Mouse (Mus musculus) kidney, postnatal 14 days (tissue): ENCODE measurements around the gene Pde6h.

Source experiments
- DNase-seq: peaks from one replicate; pipeline ENCODE4 v3.0.0; 2022; ENCODE audit warnings: mixed read lengths

Pde6h gene

DNA sequence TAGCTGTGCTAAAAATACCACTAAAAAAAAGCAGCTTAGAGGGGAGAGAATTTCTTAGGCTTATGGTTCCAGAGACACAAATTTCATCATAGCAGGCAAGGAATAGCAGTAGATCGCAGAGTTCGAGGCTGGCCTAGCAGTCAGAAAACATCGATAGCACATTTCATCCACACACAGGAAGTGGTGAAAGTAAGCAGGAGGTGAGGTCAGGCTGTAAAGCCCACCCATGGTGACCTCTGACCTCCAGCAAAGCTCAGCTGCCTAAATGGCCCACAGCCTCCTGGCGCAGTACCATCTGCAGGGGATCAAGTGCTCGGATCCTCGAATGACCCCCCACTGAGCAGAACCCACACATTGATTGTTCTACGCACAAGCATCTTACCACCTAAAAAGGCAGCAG, 59.6 kb downstream of the Pde6h start:
- DNase-seq = no peak

DNA sequence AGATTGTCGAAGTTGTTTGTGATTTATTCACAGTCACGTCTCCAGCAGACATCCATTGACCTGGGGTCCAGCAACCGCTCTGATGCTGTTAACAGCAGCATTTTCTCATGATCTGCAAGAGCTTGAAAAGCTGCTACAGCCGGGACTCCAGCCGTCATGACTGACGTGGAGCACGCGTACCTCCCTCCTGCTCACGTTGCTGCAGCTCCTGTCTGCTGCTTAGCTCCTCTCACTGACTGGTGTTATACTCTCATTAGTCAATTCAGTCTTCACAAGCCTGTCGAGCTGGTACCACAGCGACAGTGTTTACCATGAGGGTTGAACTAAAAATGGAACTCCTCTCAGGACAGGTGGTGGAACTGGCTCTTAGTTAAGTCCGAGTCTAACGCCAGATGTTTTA, 62.4 kb downstream of the Pde6h start:
- DNase-seq = no peak

DNA sequence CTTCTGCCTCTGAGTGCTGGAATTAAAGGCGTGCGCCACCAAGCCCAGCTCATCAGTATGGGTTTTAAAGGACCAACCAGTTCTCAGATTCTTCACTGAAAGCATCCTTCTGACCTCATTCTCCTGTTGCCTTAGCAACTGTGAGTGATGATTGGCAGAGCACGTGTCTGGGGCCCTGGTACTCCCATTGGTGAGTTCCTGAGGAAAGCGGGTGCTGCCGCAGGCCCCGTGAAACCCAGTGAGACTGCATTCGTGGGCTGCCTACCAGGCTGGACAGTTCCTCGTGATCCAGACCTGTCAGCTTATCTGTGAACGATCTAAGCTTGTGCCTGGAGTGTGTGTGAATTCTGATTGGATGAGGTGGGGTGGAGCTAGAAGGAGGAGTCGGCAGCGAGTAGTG, 63.1 kb downstream of the Pde6h start:
- no peak for DNase-seq

DNA sequence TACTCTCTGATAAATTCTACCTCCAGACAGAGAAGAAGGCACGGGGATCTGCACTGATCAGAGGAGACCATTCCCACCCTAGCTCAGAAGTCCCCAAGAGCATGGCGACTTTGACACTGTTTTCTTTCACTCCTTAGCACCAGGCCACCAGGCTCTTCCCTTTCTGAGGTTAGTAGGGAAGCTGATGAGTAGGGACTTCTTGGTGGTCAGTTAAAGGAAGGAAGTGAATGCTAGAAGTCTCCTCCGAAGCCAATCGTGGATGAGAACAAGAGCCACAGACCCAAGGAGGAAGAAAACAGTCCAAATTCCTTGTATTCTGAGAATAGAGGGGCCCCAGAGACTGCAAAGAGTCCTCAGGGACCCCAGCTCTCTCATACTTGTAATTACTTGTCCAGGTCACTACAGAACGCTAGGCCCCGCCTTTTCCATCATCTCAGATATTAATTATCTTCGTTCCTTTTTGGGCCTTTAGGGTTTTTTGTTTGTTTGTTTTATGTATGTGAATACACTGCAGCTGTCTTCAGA, 65.0 kb downstream of the Pde6h start:
- DNase-seq = no peak

DNA sequence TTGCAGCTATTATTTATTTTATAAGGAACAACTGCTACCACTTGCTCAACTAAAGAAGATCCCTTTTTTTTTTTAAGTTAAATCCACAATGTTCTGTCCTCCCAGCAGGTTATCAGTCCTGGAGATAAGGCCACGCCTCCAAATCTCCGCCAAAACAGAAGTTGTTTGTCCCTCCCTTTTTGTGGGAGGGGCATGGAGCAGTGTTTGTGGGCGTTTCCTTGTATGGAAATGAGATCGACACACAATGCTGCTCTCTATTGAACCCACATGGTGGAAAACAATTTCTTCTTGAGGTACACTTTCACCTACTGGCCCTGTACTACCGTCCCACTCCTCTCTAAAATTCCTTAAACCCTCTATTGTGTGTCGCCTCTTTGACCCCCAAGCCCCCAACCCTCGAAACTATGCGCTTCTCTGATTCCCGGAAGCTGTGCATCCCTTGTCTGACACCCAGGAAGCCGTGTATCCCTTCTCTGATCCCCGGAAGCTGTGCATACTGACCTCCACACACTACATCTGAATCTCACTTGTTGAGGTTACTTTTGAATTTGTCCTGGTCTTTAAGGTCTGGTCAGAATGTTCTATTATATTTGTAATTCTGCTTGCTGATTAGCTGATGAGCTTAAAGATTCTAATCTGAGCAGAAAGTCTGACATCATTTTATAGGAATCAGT, 66.3 kb downstream of the Pde6h start:
- DNase-seq = no peak

DNA sequence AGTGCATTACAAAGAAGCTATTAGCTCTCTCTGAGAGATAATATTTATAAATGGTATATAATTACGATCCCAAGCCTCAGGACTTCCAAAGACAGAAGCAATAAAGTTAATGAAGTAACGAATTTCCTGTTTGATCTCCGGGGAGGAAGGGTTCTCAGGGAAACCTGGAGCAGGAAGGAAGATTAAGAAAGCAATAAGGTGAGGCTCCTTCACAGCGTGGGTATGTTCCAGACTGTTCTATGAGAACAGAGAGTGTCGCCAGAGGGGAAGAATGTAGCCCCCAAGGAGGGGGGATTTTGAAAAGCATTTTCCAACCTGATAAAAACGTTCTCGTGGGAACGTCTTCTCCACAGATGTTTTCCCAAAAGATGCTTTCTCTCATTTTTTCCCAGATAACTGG, 66.9 kb downstream of the Pde6h start:
- DNase-seq = no peak

DNA sequence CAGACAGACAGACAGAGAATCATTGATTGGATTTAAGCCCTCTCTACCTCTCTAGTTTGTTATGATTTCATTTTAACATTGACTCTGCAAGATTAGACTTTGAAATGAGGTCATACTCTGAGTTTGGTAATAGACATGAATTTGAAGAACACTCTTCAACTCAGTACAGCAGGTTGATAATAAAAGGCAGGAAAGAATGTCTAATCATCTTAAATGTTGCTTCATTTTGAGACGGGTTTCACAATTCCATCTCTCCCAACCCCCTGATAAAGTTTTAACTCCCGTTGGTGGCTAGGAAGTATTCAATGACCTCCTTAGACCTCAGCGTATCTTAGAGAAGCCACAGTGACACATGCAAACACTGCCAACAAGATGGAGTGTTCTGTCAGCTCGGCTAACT, 69.9 kb downstream of the Pde6h start:
- no peak for DNase-seq

DNA sequence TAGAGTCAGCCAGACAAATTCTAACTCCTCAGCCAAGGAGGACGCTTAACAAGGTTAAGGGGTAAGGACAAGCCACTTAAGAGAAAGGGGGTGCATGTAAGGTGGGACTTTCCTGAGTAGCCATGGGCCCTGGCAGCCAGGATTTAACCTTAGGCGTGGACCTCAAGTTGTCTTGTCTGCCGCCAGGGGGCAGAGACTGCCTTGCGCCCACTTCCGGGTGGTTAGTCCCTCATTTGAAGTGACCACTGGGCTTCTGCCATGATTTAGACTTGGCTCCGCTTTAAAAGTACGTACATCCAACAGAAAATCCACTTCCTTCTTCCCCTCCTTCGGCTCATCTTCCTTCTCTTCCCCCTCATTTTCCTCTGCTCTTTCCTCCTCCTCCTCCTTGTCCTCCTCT, 71.9 kb downstream of the Pde6h start:
- DNase-seq = no peak

DNA sequence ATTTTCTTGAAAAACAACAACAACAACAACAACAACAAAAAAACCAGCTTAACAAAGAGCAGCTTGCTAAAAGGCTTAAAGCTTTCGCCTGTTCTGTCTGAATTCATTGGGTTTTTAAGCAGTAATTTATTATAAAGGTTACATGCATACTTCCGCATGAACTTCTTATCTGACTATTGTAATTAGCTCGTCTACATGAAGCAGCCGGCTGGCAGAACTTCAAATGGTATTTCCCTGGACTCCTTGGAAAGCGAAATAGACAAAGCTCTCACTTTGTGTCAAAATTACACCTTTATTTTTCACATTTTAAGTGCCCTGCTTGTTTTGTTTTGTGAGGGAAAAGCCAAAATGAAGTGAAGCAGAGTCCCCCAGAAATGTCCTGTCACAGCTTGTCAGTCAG, 72.7 kb downstream of the Pde6h start:
- no peak for DNase-seq

DNA sequence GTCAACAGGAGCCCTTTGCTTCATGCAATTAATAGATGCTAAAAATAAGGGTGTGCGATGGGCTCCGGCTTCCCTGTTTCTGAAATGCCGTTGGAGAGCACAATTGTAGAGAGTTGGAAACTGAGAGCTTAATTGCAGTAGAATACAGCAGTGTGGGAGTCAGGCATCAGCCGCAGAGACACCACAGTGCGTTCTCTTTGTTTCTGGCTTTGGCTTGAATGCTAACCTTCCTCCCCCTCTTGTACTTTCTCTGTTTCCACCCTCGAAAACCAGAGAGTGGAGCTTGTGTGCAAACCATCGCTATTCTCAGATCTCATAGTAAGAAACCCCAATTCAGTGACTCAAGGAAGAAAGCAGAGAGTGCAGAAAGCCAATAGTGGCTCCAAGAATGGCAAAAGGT, 74.5 kb downstream of the Pde6h start:
- DNase-seq = no peak

DNA sequence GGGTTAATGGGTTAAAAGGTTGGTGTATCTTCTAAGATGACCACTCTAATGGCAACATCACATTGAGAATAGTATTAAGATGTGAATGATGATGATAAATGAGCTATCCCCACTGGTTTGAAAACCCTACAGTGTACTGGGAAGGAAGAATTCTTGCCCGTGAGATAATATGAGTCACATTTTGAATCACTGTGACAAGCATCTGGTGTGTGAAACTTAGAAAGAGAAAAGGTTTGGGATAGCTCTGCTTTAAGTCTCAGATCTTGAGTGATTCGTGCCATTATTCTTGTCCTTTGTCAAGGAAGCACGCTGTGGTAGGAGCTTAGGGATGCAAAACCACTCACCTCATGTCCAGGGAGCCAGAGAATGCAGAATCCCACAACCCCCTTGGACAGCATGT, 75.4 kb downstream of the Pde6h start:
- DNase-seq = no peak

DNA sequence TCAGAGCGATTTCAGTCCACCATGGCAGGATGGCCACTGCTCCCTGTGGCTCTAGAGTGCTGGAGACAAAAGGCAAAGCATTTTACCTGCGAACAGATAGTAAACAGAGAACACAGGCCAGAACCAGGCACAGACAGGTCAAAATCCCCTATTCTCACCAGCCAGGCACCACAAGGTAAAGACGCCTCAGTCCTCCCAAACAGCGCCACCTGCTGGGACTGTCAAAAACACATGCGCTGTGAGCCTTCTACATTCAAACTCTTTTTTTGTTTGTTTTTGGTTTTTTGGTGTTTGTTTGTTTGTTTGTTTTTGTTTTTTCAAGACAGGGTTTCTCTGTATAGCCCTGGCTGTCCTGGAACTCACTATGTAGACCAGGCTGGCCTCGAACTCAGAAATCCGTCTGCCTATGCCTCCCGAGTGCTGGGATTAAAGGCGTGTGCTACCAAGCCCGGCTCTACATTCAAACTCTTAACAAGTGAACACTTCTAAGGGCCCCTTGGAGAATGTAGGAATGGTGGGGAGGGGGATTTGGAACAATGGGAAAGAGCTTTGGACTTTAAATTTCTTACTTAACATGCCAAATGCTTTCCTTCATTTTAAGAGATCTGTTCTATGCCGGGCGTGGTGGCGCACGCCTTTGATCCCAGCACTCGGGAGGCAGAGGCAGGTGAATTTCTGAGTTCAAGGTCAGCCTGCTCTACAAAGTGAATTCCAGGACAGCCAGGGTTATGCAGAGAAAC, 76.2 kb downstream of the Pde6h start:
- no peak for DNase-seq

DNA sequence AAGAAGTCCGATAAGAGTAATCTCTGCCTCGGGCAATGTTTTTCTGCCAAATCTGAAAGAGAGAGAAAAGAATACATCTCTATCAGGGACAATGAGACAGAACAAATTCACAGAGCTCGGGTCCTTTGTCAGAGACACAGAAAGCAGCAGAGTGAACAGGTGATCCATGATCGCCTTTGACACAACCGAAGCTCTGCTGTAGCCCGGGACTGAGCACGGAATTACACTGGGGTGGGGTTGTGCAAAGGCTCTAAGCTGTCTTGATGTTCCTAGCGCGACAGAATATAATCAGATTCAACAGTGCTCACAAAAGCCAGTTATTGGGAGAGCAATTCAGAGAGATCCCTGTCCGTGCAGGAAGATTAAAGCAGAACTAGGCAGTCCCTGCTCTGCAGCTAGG, 77.1 kb downstream of the Pde6h start:
- DNase-seq = no peak

DNA sequence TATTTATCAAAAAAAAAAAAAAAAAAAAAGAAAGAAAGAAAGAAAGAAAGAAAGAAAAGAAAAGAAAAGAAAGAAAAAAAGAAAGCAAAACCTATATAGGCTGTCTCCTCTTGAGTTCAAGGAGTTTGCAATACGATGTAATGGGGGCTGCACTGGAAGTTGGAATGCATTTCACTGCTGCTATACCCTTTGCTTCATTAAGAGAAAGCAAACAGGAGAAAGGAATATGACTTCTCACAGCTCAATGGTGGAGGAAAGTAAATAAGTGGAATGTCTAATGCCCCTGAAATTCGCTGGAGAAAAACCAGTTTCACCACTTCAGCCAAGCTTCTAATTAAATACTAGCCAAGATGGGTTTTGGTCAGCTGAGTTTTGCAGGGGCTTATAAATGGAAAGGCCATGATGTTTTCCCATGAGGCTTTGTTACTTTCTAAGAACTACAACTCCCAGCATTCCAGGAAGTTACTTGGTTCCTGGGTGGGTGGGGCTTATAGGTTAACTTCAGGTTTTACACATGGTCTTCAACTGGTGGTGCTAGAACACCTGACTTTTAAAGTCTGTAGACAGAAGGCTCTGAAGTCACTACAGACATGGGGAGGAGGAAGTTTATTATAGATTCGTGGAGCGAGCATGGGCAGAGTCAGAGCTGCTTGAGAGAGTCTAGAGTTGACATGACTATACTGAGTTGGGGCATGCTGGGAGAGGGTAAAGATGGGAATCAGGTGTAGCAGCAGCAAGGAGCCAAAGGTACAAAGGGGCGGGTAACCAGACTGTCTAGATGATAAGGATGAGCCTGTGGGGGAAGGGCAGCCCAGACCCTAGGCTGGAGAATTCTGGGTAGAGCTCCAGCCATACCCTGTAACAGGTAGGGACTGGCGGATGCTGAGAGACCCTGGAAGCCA, 77.9 kb downstream of the Pde6h start:
- no peak for DNase-seq

DNA sequence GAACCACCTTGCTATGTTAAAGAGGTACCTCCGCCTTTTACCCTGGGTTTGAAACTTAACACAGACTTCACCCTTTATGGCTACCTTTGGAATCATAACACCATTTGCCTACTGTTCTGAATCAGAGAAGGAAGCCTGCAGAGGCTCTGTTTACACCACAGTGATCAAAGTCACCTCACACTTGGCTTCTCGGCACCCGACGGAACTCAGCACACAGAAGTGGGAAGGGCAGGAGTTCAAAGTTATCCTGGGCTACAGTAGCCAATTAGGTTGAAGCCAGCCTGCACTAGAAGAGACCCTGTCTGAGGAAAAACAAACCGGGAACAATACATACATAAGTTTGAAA, 78.5 kb downstream of the Pde6h start:
- DNase-seq = no peak

DNA sequence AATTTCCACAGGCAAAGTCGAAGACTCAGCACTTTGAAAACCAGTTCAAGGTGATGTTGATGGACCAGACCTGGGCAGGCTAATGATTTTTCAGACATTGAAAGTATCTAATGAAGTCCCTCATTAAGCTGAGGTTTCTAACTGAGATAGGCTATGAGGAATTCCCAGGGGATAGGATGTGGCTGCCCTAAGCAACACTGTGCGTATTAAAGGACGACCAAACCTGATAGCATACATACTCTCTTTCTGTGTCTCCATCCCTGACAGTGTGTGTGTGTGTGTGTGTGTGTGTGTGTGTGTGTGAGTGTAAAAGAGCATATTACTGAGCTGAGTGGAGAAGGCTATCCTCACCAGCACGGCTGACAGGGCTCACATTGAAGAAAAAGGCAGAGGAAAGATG, 80.7 kb downstream of the Pde6h start:
- DNase-seq = no peak

DNA sequence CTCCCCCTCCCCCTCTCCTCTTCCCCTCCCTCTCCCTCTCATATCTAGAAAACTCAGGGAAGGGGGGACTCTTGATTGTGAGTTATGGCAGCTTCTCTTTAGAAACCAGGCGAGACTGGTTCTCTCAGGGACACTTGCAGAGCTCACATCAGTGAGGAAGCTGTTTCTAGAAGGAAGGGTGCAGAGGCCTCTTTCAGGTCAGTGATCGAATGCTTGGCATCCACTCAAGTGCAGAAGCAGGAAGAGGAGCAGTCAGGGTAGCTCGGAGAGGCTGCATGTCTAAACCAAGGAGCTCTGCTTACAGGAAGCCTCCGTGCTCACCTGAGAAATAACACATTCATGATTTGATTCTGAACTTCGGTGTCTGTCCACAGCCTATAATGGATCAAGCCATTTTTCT, 87.6 kb downstream of the Pde6h start:
- no peak for DNase-seq

DNA sequence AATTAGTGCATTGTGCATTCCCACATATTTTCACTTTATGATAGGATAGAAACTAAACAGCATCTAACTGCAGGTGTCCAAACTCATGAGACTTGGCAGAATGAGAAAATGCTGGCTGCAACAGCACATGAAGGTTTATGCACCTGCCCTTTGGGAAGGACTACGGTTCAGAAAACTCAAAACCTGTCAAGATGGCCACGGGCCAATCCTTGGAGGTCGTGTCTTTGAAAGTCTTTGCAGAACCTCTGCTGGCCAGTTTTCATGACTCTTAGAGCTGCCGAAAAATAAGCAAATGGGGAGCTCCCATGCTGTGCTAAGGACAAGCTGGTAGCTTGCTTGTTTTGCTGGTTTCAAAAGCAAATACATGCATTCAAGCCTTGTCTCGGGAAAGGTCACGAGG, 90.7 kb downstream of the Pde6h start:
- DNase-seq = peak; percentile 14

DNA sequence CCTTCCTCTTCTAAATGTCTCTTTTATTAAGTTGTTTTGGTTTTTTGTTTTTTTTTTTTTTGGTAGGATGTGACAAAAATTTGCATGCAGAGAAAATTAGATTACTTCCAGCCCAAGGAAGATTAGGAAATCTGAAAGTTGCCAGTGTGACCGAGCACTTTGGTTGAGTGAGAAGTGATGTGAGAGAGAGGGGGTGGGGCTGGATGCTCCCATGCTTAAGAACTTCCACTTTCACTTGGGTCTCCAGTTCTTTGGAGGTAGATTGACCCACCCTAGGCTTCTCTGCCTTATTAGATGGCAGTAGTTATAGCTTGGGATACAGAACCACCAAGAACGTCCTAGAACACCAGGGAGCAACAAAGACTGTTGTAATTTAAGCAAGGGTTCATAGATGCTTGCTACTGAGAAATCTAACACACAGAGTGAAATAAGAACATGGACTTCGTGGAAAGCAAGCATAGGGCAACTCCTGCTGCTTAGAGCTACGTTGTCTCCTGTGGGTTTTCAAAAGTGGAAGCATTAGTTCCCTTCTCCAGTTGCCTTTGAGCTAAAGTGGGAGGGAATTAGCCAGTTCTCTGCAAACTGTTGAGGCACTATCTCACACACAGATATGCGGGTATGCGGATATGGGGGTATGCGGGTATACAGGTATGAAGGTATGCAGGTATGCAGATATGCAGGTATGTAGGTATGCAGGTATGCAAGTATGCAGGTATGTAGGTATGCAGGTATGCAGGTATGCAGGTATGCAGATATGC, 93.8 kb downstream of the Pde6h start:
- no peak for DNase-seq
